Mouse (Mus musculus) embryonic facial prominence, embryonic 13.5 days (tissue): ENCODE data around the gene Grxcr1. TPM values are rescaled to one million over a fixed set of nuclear protein-coding genes. Genes with fewer than 3 reads are reported as not detected.

Experiments used
- ATAC-seq: fragments of 200-750 bp; cut with Nextera tagmentation; 2 replicates; pipeline ENCODE4 v1.8.0; 2017; ENCODE audit warnings: low read depth; ENCODE audit not compliant: insufficient number of reproducible peaks, insufficient read depth, low FRiP score, low TSS enrichment
- H3K27ac ChIP-seq: fragments of 300-500 bp; sonication (generic); 2 replicates; pipeline ENCODE4 v1.5.1; 2015; ENCODE audit warnings: moderate library complexity, mild to moderate bottlenecking, inconsistent platforms
- H3K27me3 ChIP-seq: fragments of 300-500 bp; sonication (generic); 2 replicates; pipeline ENCODE4 v1.6.1; 2015; ENCODE audit warnings: mild to moderate bottlenecking, inconsistent platforms
- H3K36me3 ChIP-seq: fragments of 300-500 bp; sonication (generic); 2 replicates; pipeline ENCODE4 v1.6.1; 2015; ENCODE audit warnings: mild to moderate bottlenecking, inconsistent platforms
- H3K4me1 ChIP-seq: fragments of 300-500 bp; sonication (generic); 2 replicates; pipeline ENCODE4 v1.6.1; 2015; ENCODE audit warnings: inconsistent platforms
- H3K4me2 ChIP-seq: fragments of 300-500 bp; sonication (generic); 2 replicates; pipeline ENCODE4 v1.6.1; 2015; ENCODE audit warnings: moderate library complexity, mild to moderate bottlenecking, inconsistent platforms
- H3K4me3 ChIP-seq: fragments of 300-500 bp; sonication (generic); 2 replicates; pipeline ENCODE4 v1.5.1; 2015; ENCODE audit warnings: mild to moderate bottlenecking, inconsistent platforms
- H3K9ac ChIP-seq: fragments of 300-500 bp; sonication (generic); 2 replicates; pipeline ENCODE4 v1.6.1; 2015; ENCODE audit warnings: mild to moderate bottlenecking, inconsistent platforms
- H3K9me3 ChIP-seq: fragments of 300-500 bp; sonication (generic); 2 replicates; pipeline ENCODE4 v1.6.1; 2016; ENCODE audit warnings: inconsistent platforms
- WGBS: fragments of 180-500 bp; shearing (Covaris S2); methylation state at CpG from one replicate; pipeline ENCODE4 v1.1.7; 2015; ENCODE audit warnings: mixed read lengths; 5-methylcytosine and 5-hydroxymethylcytosine counted together
- polyA plus RNA-seq: library from polyadenylated mRNA; unstranded; fragments of >200 nt; fragmentation: Nextera tagmentation; extraction: Ambion mirVana; gene quantifications from 2 replicates; pipeline ENCODE4 v1.2.1, GENCODE M21; 2015

The Grxcr1 gene
- polyA plus RNA-seq, 1 experiment from 2014 or later = not detected

- Histone ChIP-seq H3K27ac (no peak overlapping the region), H3K9ac (no peak overlapping the region), H3K9me3 (no peaks in the 10 kb centered on the region), H3K36me3 (no peaks in the 10 kb centered on the region), H3K27me3 (no peaks in the 10 kb centered on the region), H3K4me3 (no peak overlapping the region), H3K4me2 (no peak overlapping the region), H3K4me1 (no peaks in the 10 kb centered on the region)
- no peak for ATAC-seq
- 52% methylated on average over 2 of the region's 2 CpGs for WGBS
Measured at GRCm38 (mm10) chr5:68093085-68093484, 61.5 kb downstream of the Grxcr1 start.

- no peaks in the 10 kb centered on the region for H3K36me3 ChIP-seq
- no peak overlapping the region for H3K27ac ChIP-seq
- H3K27me3 ChIP-seq = no peaks in the 10 kb centered on the region
- H3K4me3 ChIP-seq = no peak overlapping the region
- no peaks in the 10 kb centered on the region for H3K9me3 ChIP-seq
- ATAC-seq = no peak
- H3K4me2 ChIP-seq = no peak overlapping the region
- WGBS = 83% methylated on average over 5 of the region's 5 CpGs
- H3K4me1 ChIP-seq = no peaks in the 10 kb centered on the region
- no peak overlapping the region for H3K9ac ChIP-seq
Measured at GRCm38 (mm10) chr5:68097665-68098624, 66.3 kb downstream of the Grxcr1 start.

- H3K9me3 ChIP-seq = no peaks in the 10 kb centered on the region
- H3K27me3 ChIP-seq = no peaks in the 10 kb centered on the region
- no peaks in the 10 kb centered on the region for H3K36me3 ChIP-seq
- H3K4me2 ChIP-seq = no peak overlapping the region
- H3K9ac ChIP-seq = no peak overlapping the region
- no peak overlapping the region for H3K4me3 ChIP-seq
- H3K4me1 ChIP-seq = no peaks in the 10 kb centered on the region
- ATAC-seq = no peak
- no peak overlapping the region for H3K27ac ChIP-seq
- WGBS = 63% methylated on average over 6 of the region's 6 CpGs
Measured at GRCm38 (mm10) chr5:68112430-68113036, 80.9 kb downstream of the Grxcr1 start.

DNA sequence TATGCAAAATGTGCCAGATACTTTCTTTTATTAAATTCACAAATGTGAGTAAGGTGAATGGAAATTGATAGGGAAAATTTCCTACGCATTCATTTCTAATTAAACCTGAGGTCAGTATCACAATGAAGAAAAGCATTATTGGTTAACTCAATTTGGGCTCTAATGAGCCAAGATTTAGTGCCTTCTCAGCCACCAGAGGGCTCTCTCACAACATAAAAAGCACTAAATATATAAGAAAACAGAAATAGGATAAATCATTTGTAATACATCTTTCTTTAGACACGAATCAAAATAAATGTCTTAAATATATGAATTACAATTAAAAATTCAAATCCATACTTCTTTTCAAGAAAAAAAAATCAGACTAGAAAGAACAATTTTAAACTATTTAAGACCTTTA lies 89.2 kb downstream of the Grxcr1 start:
- Histone ChIP-seq H3K9me3 (no peaks in the 10 kb centered on the region), H3K36me3 (no peaks in the 10 kb centered on the region), H3K4me1 (no peaks in the 10 kb centered on the region), H3K27ac (no peak overlapping the region), H3K9ac (no peak overlapping the region), H3K4me3 (no peak overlapping the region), H3K4me2 (no peak overlapping the region), H3K27me3 (no peaks in the 10 kb centered on the region)
- WGBS = 39% methylated on average over 2 of the region's 2 CpGs
- ATAC-seq = no peak

GRCm38 (mm10) chr5:68122883-68123282 lies 91.2 kb downstream of the Grxcr1 start:
- ATAC-seq = no peak
- Histone ChIP-seq H3K4me2 (no peak overlapping the region), H3K27ac (no peak overlapping the region), H3K27me3 (no peaks in the 10 kb centered on the region), H3K9me3 (no peaks in the 10 kb centered on the region), H3K4me3 (no peak overlapping the region), H3K36me3 (no peaks in the 10 kb centered on the region), H3K4me1 (no peaks in the 10 kb centered on the region), H3K9ac (no peak overlapping the region)
- 74% methylated on average over 3 of the region's 3 CpGs for WGBS

- Histone ChIP-seq H3K9ac (no peak overlapping the region), H3K27me3 (no peaks in the 10 kb centered on the region), H3K36me3 (no peaks in the 10 kb centered on the region), H3K4me3 (no peak overlapping the region), H3K27ac (no peak overlapping the region), H3K4me1 (no peaks in the 10 kb centered on the region), H3K9me3 (no peaks in the 10 kb centered on the region), H3K4me2 (no peak overlapping the region)
- 83% methylated on average over 1 of the region's 1 CpGs for WGBS
- no peak for ATAC-seq
Measured at GRCm38 (mm10) chr5:68125478-68125877, 93.8 kb downstream of the Grxcr1 start.

GRCm38 (mm10) chr5:68128421-68128820 lies 96.8 kb downstream of the Grxcr1 start:
- WGBS = 21% methylated on average over 4 of the region's 4 CpGs

DNA sequence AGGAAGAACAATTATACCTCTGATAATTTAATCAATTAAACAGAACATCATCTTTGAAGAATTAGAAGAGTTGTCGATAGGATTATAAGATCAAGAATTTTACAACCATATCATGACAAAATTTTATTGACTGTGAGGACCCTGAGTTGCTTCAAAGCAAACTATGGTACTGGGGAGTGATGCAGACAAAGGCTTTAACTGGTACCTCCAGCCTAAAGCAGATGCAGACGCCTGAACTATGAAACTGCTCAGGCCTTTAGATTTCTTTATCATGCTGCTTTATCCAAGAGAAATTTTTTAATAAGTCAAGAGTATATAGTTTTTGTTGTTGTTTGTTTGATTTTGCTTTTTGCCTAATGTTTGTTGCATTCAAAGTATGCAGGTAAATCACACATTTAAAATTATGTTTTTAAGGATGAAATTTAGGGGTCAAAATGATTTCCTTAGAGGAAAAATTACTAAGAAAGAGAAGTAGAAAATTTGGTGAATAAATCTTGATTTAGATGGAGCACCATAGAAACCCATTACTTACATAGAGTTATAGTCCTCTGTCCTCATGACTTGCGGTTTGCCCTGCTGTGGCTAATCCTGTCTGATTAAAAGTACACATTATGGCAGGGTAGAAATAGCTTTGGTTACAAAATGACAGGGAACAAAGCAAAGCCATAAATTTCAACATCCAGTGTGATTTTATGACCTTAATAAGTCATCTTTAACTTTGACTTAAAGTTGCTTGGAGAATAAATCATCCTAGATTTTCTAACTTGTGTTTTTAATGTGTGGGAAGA lies 97.4 kb downstream of the Grxcr1 start:
- H3K4me1 ChIP-seq = no peaks in the 10 kb centered on the region
- H3K4me3 ChIP-seq = no peak overlapping the region
- no peaks in the 10 kb centered on the region for H3K36me3 ChIP-seq
- H3K9me3 ChIP-seq = no peaks in the 10 kb centered on the region
- H3K9ac ChIP-seq = no peak overlapping the region
- WGBS = 78% methylated on average over 3 of the region's 3 CpGs
- H3K27ac ChIP-seq = no peak overlapping the region
- no peak overlapping the region for H3K4me2 ChIP-seq
- no peaks in the 10 kb centered on the region for H3K27me3 ChIP-seq
- ATAC-seq = no peak

More at GRCm38 (mm10) chr5:68128421-68128820, 96.8 kb downstream of the Grxcr1 start:
- H3K27ac ChIP-seq = no peak overlapping the region
- H3K36me3 ChIP-seq = no peaks in the 10 kb centered on the region
- no peak overlapping the region for H3K9ac ChIP-seq
- no peaks in the 10 kb centered on the region for H3K27me3 ChIP-seq
- no peak overlapping the region for H3K4me2 ChIP-seq
- no peaks in the 10 kb centered on the region for H3K9me3 ChIP-seq
- no peak for ATAC-seq
- no peak overlapping the region for H3K4me3 ChIP-seq
- no peaks in the 10 kb centered on the region for H3K4me1 ChIP-seq

DNA sequence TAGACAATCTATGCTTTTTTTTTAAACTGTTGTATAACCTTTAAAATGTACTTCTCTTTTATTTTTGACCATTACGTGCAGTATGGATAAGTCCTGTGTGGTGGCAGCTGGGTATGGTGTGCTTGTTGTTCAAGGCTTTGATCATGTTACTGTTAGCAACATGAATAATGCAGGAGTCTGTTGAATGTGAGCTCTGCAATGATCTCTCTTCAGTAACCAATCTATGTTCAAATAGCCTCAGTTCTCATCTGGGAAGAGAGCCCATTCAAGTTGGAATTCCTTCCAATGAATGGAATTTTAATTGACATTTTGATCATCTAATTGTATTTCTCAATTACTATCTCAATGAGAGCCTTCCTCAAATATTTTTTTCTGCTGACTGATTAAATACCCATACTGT lies 115.2 kb downstream of the Grxcr1 start:
- Histone ChIP-seq H3K9me3 (no peaks in the 10 kb centered on the region), H3K27me3 (no peaks in the 10 kb centered on the region), H3K4me2 (no peak overlapping the region), H3K9ac (no peak overlapping the region), H3K4me1 (no peaks in the 10 kb centered on the region), H3K36me3 (no peaks in the 10 kb centered on the region), H3K4me3 (no peak overlapping the region), H3K27ac (no peak overlapping the region)
- 83% methylated on average over 1 of the region's 1 CpGs for WGBS
- ATAC-seq = no peak

GRCm38 (mm10) chr5:68149946-68150345 lies 118.3 kb downstream of the Grxcr1 start:
- H3K27ac ChIP-seq = no peak overlapping the region
- no peaks in the 10 kb centered on the region for H3K9me3 ChIP-seq
- H3K4me3 ChIP-seq = no peak overlapping the region
- WGBS = 56% methylated on average over 3 of the region's 3 CpGs
- H3K36me3 ChIP-seq = no peaks in the 10 kb centered on the region
- no peak overlapping the region for H3K9ac ChIP-seq
- no peak overlapping the region for H3K4me2 ChIP-seq
- no peaks in the 10 kb centered on the region for H3K27me3 ChIP-seq
- no peak for ATAC-seq
- H3K4me1 ChIP-seq = no peaks in the 10 kb centered on the region

DNA sequence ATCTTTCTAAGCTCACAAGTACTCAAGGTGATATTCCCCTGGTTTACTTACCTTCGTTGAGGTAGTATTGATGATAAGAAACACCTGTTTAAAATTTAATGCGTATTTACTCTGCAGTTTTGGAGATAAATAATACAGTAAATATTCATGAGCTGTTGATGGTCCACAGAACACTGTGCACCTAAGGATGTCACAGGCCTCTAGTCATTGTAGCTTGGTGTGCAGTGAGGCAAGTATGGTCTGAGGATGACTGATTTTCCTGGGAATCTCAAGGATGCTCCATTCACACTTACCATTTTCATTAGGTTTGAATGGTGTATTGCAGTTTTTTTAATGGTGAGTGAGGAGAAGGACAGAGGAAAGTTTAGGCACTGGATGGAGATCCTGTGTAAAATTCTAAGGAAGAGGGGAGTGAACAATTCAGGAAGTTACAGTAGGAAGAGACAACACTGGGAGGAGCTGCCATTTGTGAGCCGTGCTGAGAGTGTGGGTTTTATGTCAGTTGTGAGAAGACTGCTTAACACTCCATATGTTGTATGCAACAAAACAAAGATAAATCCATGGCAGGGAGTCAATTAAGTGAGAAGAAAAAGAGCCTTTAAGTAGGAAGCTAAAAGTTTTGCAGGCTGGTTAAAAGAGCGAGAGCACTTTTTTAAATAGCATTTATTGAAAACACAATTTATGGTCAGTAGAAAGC lies 118.9 kb downstream of the Grxcr1 start:
- H3K9me3 ChIP-seq = no peaks in the 10 kb centered on the region
- no peaks in the 10 kb centered on the region for H3K27me3 ChIP-seq
- H3K4me3 ChIP-seq = no peak overlapping the region
- H3K4me1 ChIP-seq = no peaks in the 10 kb centered on the region
- no peak overlapping the region for H3K27ac ChIP-seq
- H3K36me3 ChIP-seq = no peaks in the 10 kb centered on the region
- H3K4me2 ChIP-seq = no peak overlapping the region
- ATAC-seq = no peak
- H3K9ac ChIP-seq = no peak overlapping the region
- WGBS = 79% methylated on average over 4 of the region's 4 CpGs
